Mouse (Mus musculus) frontal cortex, postnatal 36 days (tissue): ENCODE results near the gene Ccser1.
A peak's percentile ranks its signal among the peaks of the same experiment; 100 is the strongest.

Experiments
- DNase-seq, 2 experiments: peaks; one replicate each; pipeline ENCODE4 v3.0.0; 2022; ENCODE audit warnings: low spot score in 2 of 2

The Ccser1 gene

GRCm38 (mm10) chr6:61296188-61297037 lies 116.3 kb downstream of the Ccser1 start:
- peak in 1 of 2 experiments; percentile 19 for DNase-seq

- DNase-seq: no peak
Measured at GRCm38 (mm10) chr6:61300441-61300840, 120.3 kb downstream of the Ccser1 start.

GRCm38 (mm10) chr6:61300975-61301374 lies 120.9 kb downstream of the Ccser1 start:
- DNase-seq: no peak

- no peak for DNase-seq
Measured at GRCm38 (mm10) chr6:61301631-61302030, 121.5 kb downstream of the Ccser1 start.

- no peak for DNase-seq
Measured at GRCm38 (mm10) chr6:61311324-61312091, 131.4 kb downstream of the Ccser1 start.

- DNase-seq: peak; percentile 43 to 68
Measured at GRCm38 (mm10) chr6:61315884-61316601, 135.9 kb downstream of the Ccser1 start.

GRCm38 (mm10) chr6:61320842-61321241 lies 140.7 kb downstream of the Ccser1 start:
- no peak for DNase-seq

- DNase-seq: no peak
Measured at GRCm38 (mm10) chr6:61322328-61322727, 142.2 kb downstream of the Ccser1 start.

- no peak for DNase-seq
Measured at GRCm38 (mm10) chr6:61326131-61326530, 146.0 kb downstream of the Ccser1 start.

GRCm38 (mm10) chr6:61328981-61329380 lies 148.9 kb downstream of the Ccser1 start:
- no peak for DNase-seq

GRCm38 (mm10) chr6:61329593-61330540 lies 149.7 kb downstream of the Ccser1 start:
- no peak for DNase-seq

GRCm38 (mm10) chr6:61334466-61334865 lies 154.3 kb downstream of the Ccser1 start:
- DNase-seq: no peak

- DNase-seq: peak; percentile 8 to 51
Measured at GRCm38 (mm10) chr6:61347045-61347838, 167.1 kb downstream of the Ccser1 start.

- DNase-seq: no peak
Measured at GRCm38 (mm10) chr6:61363722-61364121, 183.6 kb downstream of the Ccser1 start.

- DNase-seq: peak in 1 of 2 experiments; percentile 22
Measured at GRCm38 (mm10) chr6:61382526-61382925, 202.4 kb downstream of the Ccser1 start.

GRCm38 (mm10) chr6:61382991-61383390 lies 202.9 kb downstream of the Ccser1 start:
- DNase-seq: no peak

- DNase-seq: no peak
Measured at GRCm38 (mm10) chr6:61387046-61387445, 206.9 kb downstream of the Ccser1 start.

GRCm38 (mm10) chr6:61427490-61427889 lies 247.4 kb downstream of the Ccser1 start:
- no peak for DNase-seq

GRCm38 (mm10) chr6:61430881-61431725 lies 251.0 kb downstream of the Ccser1 start:
- no peak for DNase-seq

- no peak for DNase-seq
Measured at GRCm38 (mm10) chr6:61431726-61431984, 251.5 kb downstream of the Ccser1 start.
